Mouse (Mus musculus): Measurements from ENCODE around the gene Ccdc12. TPM values are rescaled to one million over a fixed set of nuclear protein-coding genes. Genes with fewer than 3 reads are reported as not detected.
A peak's percentile ranks its signal among the peaks of the same experiment; 100 is the strongest.

Ccdc12 gene
- total RNA-seq, 1 experiment from 2014 or later, result 123 TPM

DNA sequence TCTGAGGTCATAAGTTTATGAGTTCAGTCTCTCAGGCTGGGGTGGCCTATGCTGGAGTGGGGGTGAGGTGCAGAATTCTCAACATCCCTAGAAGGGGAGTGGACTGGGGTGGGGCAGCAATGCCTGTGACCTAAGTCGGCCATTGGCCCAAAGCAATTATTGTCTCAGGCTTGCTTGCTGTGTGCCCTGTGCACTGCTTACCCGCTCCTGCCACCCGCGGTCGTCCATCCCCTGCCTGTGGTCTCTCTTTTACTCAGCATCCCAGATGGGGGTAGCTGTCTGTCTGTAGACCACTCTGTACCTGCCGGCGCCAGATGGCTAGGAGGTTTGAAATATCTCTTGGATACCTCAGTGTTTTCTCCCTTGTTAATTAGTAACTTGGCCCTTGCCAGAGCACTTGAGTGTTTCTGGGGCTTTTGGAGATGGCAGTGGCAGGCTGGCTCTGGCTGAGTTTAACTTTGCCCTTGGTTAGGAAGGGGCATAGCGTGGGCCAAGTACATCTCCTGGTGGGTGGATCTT lies 33.0 kb downstream of the Ccdc12 start:
- ATAC-seq (ENCODE audit: extremely low read depth, insufficient number of reproducible peaks, low FRiP score, poor library complexity, severe bottlenecking), result no peak

DNA sequence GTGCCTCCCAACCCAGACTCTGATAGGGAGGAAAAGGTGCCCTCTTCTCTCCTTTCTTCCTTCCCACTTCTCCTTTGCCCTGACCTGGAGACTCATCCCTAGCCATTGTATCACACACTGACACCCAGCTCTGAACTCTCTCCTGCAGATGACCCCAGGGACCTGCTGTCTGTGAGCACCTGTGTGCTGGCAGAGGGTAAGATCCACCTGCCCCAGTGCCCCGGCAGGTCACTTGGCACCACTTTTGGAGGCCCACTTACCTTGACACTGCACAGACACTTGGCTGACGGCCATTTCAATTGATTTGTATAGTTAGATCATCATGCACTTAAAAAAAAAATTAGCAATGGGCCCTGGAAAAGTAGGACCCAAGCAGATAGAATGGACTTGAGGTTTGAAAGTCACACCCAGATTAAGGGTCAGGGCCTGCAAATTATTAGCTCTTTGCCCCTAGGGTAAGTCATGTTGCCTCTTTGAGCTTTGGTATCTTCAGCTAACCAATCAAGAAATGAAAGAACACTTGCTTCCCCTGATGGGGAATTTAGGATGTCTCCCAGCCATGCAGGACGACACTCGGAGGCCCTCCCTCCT lies 39.0 kb downstream of the Ccdc12 start:
- no peak for ATAC-seq (ENCODE audit: extremely low read depth, insufficient number of reproducible peaks, low FRiP score, poor library complexity, severe bottlenecking)

- ATAC-seq (ENCODE audit: extremely low read depth, insufficient number of reproducible peaks, low FRiP score, poor library complexity, severe bottlenecking), result no peak
Measured at GRCm38 (mm10) chr9:110696427-110696826, 40.1 kb downstream of the Ccdc12 start.

DNA sequence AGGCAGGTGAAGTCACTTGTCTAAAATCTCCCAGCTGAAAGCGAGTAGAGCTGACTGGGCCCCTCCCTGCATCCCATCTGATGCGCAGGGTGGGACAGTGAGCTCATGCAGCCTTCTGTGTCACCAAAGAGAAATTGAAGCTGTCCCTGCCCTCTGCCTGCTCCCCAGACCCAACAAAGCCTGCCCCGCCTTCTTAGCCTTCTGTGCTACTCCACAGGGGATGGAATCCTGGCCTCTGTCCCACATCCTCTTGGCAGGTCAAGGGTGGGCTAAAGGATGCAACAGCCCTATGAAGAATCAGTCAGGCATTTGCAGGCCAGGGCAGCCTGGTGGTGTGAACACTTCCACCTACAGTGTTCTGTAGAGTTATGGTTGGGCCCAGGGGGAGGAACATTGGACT lies 41.2 kb downstream of the Ccdc12 start:
- ATAC-seq (ENCODE audit: extremely low read depth, insufficient number of reproducible peaks, low FRiP score, poor library complexity, severe bottlenecking), result no peak

GRCm38 (mm10) chr9:110699574-110699973 lies 43.3 kb downstream of the Ccdc12 start:
- no peak for ATAC-seq (ENCODE audit: extremely low read depth, insufficient number of reproducible peaks, low FRiP score, poor library complexity, severe bottlenecking)

DNA sequence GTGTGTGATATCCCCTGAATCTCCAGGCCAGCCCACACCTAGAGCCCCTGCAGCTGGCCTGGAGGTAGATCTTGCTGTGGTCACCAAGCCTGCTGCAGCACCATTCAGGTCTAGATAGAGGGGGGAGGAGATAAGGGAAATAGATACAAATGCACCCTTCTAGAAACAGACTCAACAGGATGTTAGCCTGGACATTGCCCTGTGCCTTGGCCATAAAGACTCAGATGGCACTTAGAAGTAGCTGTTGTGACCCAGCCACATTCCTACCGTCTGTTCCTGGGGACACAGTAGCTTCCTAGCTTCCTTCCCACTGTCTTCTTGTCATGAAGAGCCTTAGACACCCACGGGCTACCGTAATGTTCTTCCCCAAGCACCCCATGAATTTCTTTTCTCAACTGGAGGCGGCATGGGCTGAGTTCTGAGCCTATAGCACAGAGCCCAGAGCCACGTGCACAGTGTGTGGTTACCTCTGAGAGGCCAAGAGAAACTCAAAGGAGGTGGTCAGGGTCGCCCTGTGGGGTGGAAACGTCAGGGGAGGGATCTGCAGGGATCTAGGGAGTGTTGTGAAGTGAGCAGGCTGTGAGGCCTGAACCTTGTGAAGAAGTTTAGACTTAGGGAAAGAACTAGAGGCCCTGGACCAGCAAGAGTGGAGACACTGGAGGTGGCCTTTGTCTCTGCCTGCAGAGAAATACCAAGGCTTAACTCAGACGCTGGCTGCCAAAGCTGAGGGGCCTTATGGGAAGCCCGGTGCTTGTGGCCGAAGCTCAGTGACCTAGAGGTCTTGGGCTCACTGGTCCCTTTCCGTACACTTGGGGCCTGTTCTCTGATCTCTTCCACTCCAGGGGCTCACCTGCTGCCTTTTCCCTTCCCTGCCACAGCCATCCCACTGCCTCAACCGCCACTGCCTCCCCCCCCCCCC lies 45.1 kb downstream of the Ccdc12 start:
- ATAC-seq (ENCODE audit: extremely low read depth, insufficient number of reproducible peaks, low FRiP score, poor library complexity, severe bottlenecking), result no peak

DNA sequence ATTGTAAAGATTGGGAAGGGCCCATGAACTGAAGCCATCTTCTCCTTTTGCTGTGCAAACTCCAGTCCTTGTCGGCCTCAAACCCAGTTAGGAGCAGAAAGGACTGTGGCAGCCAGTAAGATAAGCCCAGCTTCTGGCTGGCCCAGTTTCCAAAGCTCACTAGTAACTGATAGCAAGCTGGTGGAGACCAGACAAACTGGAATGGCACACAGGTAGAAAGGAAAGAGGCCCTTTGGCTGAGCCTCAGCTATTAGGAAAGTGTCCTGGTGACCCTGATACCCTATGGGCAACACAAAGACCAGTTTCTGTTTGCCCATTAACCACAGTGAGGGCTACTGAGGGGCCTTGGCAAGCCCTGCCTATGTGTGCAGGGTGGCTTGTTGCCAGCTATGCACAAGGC lies 46.5 kb downstream of the Ccdc12 start:
- no peak for ATAC-seq (ENCODE audit: extremely low read depth, insufficient number of reproducible peaks, low FRiP score, poor library complexity, severe bottlenecking)

GRCm38 (mm10) chr9:110703951-110704350 lies 47.6 kb downstream of the Ccdc12 start:
- ATAC-seq (ENCODE audit: extremely low read depth, insufficient number of reproducible peaks, low FRiP score, poor library complexity, severe bottlenecking), result no peak

GRCm38 (mm10) chr9:110706784-110707183 lies 50.5 kb downstream of the Ccdc12 start:
- no peak for ATAC-seq (ENCODE audit: extremely low read depth, insufficient number of reproducible peaks, low FRiP score, poor library complexity, severe bottlenecking)

GRCm38 (mm10) chr9:110709640-110710258 lies 53.4 kb downstream of the Ccdc12 start:
- ATAC-seq (ENCODE audit: extremely low read depth, insufficient number of reproducible peaks, low FRiP score, poor library complexity, severe bottlenecking), result peak; percentile 98

DNA sequence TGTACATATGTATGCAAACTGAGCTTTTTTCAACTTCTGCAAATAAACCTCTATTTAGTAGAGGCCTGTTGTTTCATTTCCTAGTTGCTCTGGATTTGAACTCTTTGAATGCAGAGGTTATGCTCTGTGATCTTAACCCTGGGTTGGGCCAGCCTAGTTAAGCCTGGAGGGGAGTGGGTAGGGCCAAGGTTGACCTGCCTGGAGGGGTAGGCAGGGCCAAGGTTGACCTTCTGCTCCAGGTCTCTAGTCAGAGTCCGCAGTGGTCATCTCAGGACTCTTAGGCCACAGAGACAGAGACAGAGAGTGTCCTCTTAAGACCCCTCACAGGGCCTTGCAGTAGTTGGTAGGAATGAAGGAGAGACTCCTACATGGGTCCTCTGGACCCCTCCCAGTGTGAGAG lies 55.2 kb downstream of the Ccdc12 start:
- ATAC-seq (ENCODE audit: extremely low read depth, insufficient number of reproducible peaks, low FRiP score, poor library complexity, severe bottlenecking), result no peak

DNA sequence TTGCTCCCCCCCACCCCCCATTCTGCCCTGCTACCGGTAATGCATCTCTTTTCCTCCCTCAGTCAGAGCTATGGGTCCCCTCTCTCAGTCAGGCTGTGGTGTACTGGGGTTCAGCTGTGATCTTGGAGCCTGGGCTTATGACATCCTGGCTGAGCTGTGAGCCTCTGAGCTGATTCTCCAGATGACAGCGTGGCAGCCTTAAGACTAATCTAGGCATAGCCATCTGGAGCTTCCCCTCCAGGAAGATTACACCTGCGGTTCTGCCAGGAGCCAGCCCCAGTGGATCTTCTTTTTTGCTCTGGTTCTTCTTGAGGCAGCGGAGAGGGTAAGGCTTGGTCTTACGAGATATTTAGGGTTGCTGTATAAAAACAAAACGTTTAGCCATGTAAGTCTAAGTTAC lies 55.7 kb downstream of the Ccdc12 start:
- ATAC-seq (ENCODE audit: extremely low read depth, insufficient number of reproducible peaks, low FRiP score, poor library complexity, severe bottlenecking), result no peak

GRCm38 (mm10) chr9:110712545-110712944 lies 56.2 kb downstream of the Ccdc12 start:
- ATAC-seq (ENCODE audit: extremely low read depth, insufficient number of reproducible peaks, low FRiP score, poor library complexity, severe bottlenecking), result no peak

DNA sequence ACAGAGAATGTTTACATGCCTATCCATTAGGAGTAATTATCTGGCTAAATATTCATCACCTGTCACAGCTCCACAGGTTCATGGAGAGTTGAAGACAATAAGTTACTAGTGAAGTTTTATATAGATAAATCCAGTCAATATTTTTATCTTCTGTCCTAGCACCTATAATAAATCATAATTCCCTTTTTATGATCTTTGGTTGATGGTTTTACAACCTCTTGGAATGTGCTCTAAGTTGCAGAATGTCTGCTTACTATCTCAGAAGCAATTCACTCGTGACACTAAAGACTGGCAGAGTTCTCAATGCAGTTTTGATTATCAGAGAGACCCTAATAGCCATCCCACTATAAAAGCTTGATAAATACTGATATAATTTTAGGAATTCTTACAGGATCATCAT lies 57.1 kb downstream of the Ccdc12 start:
- ATAC-seq (ENCODE audit: extremely low read depth, insufficient number of reproducible peaks, low FRiP score, poor library complexity, severe bottlenecking), result no peak

DNA sequence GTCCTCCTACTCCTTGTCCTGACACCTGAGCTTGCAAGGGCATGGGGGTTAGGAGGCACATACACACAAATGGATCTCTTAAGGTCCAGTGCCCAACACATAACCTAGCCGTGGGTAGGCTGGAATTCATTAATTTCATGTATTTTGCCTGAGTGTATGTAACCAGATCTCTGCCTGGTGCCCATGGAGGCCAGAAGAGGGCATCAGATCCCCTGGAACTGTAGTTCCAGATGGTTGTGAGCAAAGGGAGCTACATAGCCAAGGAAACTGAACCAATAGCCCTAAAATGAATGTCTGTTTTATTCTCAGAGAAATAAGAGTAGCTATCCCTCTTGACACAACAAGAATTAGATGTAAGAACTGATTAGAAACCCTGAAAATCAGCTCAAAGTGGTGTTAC lies 59.1 kb downstream of the Ccdc12 start:
- no peak for ATAC-seq (ENCODE audit: extremely low read depth, insufficient number of reproducible peaks, low FRiP score, poor library complexity, severe bottlenecking)

DNA sequence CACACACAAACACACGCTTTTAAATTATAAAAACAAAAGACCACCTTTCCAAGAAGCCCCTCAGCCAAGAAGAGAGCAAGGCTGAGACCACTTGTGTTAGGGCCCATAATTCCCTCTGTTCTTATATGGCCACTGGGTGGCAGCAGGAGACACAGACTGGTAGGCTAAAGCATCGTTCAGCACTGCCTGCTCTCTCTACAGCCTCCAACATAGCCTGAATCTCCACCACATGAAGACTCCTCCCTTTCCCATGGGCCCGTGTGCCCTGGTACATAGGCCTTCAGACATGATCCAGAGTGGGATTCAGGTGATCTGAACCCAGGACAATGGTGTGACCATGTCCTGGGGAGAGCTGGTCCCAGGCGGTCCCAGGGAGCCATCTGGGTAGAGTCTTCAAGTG lies 60.5 kb downstream of the Ccdc12 start:
- ATAC-seq (ENCODE audit: extremely low read depth, insufficient number of reproducible peaks, low FRiP score, poor library complexity, severe bottlenecking), result peak; percentile 54; the same call in 1 of the 2 replicates

- no peak for ATAC-seq (ENCODE audit: extremely low read depth, insufficient number of reproducible peaks, low FRiP score, poor library complexity, severe bottlenecking)
Measured at GRCm38 (mm10) chr9:110718071-110718470, 61.8 kb downstream of the Ccdc12 start.

- no peak for ATAC-seq (ENCODE audit: extremely low read depth, insufficient number of reproducible peaks, low FRiP score, poor library complexity, severe bottlenecking)
Measured at GRCm38 (mm10) chr9:110718810-110719209, 62.5 kb downstream of the Ccdc12 start.

DNA sequence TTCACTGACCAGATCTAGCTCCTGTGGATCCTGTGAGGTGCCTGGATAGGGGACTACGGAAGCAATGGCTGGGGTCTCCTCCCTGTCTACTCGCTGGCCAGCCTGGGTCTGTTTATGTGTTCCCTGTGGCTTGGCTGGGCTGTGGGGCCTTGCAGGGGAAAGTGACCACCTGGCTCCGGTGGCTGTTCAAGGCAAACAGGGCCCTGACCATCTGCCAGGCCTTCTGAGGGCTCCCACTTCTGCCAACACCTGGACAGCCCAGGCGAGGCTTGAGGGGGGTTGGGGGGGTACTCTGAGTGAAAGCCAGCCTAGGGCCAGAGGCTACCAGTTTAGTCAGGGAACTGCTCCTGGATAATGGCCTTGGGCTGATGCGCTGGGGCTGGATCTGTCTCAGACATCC lies 63.7 kb downstream of the Ccdc12 start:
- no peak for ATAC-seq (ENCODE audit: extremely low read depth, insufficient number of reproducible peaks, low FRiP score, poor library complexity, severe bottlenecking)

DNA sequence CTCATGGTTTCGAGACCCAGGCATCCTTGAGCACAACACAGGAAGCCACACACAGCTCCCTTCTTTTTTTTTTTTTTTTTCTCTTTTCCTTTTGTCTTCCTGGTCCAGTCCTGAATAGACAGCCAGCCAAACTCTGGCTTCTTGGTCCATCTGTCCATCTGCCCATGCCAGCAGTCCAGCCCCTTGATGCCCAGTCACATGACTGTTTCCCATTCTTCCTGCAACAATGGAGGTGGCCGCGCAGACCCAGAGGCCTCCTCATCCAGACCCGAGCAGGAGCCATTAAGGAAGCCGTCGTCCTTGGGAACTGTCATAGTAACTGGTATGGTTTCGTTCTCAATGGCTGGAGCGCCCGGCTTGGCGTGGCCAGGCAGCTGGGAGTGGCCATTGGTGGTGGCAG lies 65.8 kb downstream of the Ccdc12 start:
- no peak for ATAC-seq (ENCODE audit: extremely low read depth, insufficient number of reproducible peaks, low FRiP score, poor library complexity, severe bottlenecking)
